Mouse (Mus musculus): ENCODE results near the gene Prr19. TPM values are rescaled to one million over a fixed set of nuclear protein-coding genes. Genes with fewer than 3 reads are reported as not detected.
A peak's percentile ranks its signal among the peaks of the same experiment; 100 is the strongest.
"Not testable (repeated sequence)": the region's sequence is repeated elsewhere in the genome, so short reads cannot be mapped to it uniquely, and the experiment has no call there.

Prr19 gene
- polyA plus RNA-seq, 1 experiment from 2014 or later, result 3.7 TPM

- Histone ChIP-seq H3K27me3 (replicated peaks) (peaks cover 34% of the 10 kb centered on the region), H3K36me3 (replicated peaks) (no peaks in the 10 kb centered on the region), H3K27ac (peak within 1 kb of the TSS; percentile 86), H3K9ac (peak within 1 kb of the TSS; percentile 72), H3K4me2 (peak within 1 kb of the TSS; percentile 94), H3K4me3 (peak within 1 kb of the TSS; percentile 55), H3K4me1 (peaks cover 49% of the 10 kb centered on the region), H3K9me3 (no peaks in the 10 kb centered on the region)
- ATAC-seq (replicated peaks), result peak; percentile 98
- WGBS, result under 1% methylated on average over 52 of the region's 52 CpGs
Observed at GRCm38 (mm10) chr7:25316532-25317445, 15.6 kb downstream of the Prr19 start, which contains the start of gene Megf8. Gene Megf8 (plus strand): TSS chr7:25317164.

- no peak for ATAC-seq (replicated peaks)
- Histone ChIP-seq H3K27ac (peak overlapping the region; percentile 86), H3K27me3 (replicated peaks) (peaks cover 26% of the 10 kb centered on the region), H3K36me3 (replicated peaks) (no peaks in the 10 kb centered on the region), H3K4me2 (peak overlapping the region; percentile 94), H3K9ac (peak overlapping the region; percentile 72), H3K4me3 (peak overlapping the region; percentile 55), H3K9me3 (no peaks in the 10 kb centered on the region), H3K4me1 (peaks cover 54% of the 10 kb centered on the region)
- 12% methylated on average over 21 of the region's 21 CpGs for WGBS
Observed at GRCm38 (mm10) chr7:25317446-25317999, 16.3 kb downstream of the Prr19 start.

GRCm38 (mm10) chr7:25322058-25322484 is 20.9 kb downstream of the Prr19 start:
- H3K4me2 ChIP-seq, result no peak overlapping the region
- peaks cover 36% of the 10 kb centered on the region for H3K4me1 ChIP-seq
- ATAC-seq (replicated peaks), result no peak
- H3K9ac ChIP-seq, result no peak overlapping the region
- 0 out of 2 replicates have a peak overlapping the region, but pooled peaks have one; percentile 53 for H3K27ac ChIP-seq
- H3K4me3 ChIP-seq, result no peak overlapping the region
- 12% methylated on average over 6 of the region's 6 CpGs for WGBS
- H3K27me3 ChIP-seq (replicated peaks), result no peaks in the 10 kb centered on the region
- H3K9me3 ChIP-seq, result no peaks in the 10 kb centered on the region
- H3K36me3 ChIP-seq (replicated peaks), result no peaks in the 10 kb centered on the region

- Histone ChIP-seq H3K4me3 (no peak overlapping the region), H3K9me3 (no peaks in the 10 kb centered on the region), H3K4me1 (peaks cover 26% of the 10 kb centered on the region), H3K36me3 (replicated peaks) (0 out of 2 replicates have a peak, but pooled peaks cover 3% of the 10 kb centered on the region), H3K9ac (no peak overlapping the region), H3K4me2 (no peak overlapping the region), H3K27me3 (replicated peaks) (no peaks in the 10 kb centered on the region), H3K27ac (no peak overlapping the region)
- ATAC-seq (replicated peaks), result no peak
- 95% methylated on average over 2 of the region's 2 CpGs for WGBS
Observed at GRCm38 (mm10) chr7:25323219-25323618, 22.0 kb downstream of the Prr19 start.

GRCm38 (mm10) chr7:25325431-25325830 is 24.2 kb downstream of the Prr19 start:
- H3K9ac ChIP-seq; ATAC-seq (replicated peaks); H3K36me3 ChIP-seq (replicated peaks): not testable (repeated sequence)

GRCm38 (mm10) chr7:25326233-25326632 is 25.0 kb downstream of the Prr19 start:
- Histone ChIP-seq H3K27ac (no peak overlapping the region), H3K4me3 (no peak overlapping the region), H3K9me3 (no peaks in the 10 kb centered on the region), H3K4me2 (no peak overlapping the region), H3K36me3 (replicated peaks) (peaks cover 16% of the 10 kb centered on the region), H3K9ac (no peak overlapping the region), H3K27me3 (replicated peaks) (no peaks in the 10 kb centered on the region), H3K4me1 (peaks cover 10% of the 10 kb centered on the region)
- ATAC-seq (replicated peaks), result no peak
- WGBS, result 81% methylated on average over 8 of the region's 8 CpGs

More at GRCm38 (mm10) chr7:25325431-25325830, 24.2 kb downstream of the Prr19 start:
- not testable (repeated sequence) for H3K27me3 ChIP-seq (replicated peaks); H3K9me3 ChIP-seq; H3K27ac ChIP-seq; H3K4me2 ChIP-seq; H3K4me3 ChIP-seq
- H3K4me1 ChIP-seq, result peaks cover 15% of the 10 kb centered on the region
- 90% methylated on average over 6 of the region's 6 CpGs for whole genome bisulfite sequencing

GRCm38 (mm10) chr7:25333596-25334307 is 32.5 kb downstream of the Prr19 start:
- Histone ChIP-seq H3K27me3 (replicated peaks) (no peaks in the 10 kb centered on the region), H3K4me2 (no peak overlapping the region), H3K36me3 (replicated peaks) (peaks cover 29% of the 10 kb centered on the region), H3K9me3 (no peaks in the 10 kb centered on the region), H3K4me1 (no peaks in the 10 kb centered on the region), H3K9ac (no peak overlapping the region), H3K27ac (no peak overlapping the region), H3K4me3 (no peak overlapping the region)
- WGBS, result 39% methylated on average over 16 of the region's 16 CpGs
- 0 out of 2 replicates have a peak, but pooled peaks have one; percentile 37 for ATAC-seq (replicated peaks)

- Histone ChIP-seq H3K4me2 (no peak overlapping the region), H3K4me1 (no peaks in the 10 kb centered on the region), H3K9ac (no peak overlapping the region), H3K4me3 (no peak overlapping the region), H3K27ac (no peak overlapping the region), H3K36me3 (replicated peaks) (peaks cover 29% of the 10 kb centered on the region), H3K27me3 (replicated peaks) (no peaks in the 10 kb centered on the region), H3K9me3 (no peaks in the 10 kb centered on the region)
- ATAC-seq (replicated peaks), result no peak
- WGBS, result 84% methylated on average over 12 of the region's 12 CpGs
Observed at GRCm38 (mm10) chr7:25334472-25334871, 33.3 kb downstream of the Prr19 start.

- H3K4me3 ChIP-seq, result no peak overlapping the region
- 93% methylated on average over 9 of the region's 9 CpGs for WGBS
- H3K9me3 ChIP-seq, result no peaks in the 10 kb centered on the region
- no peaks in the 10 kb centered on the region for H3K4me1 ChIP-seq
- H3K4me2 ChIP-seq, result no peak overlapping the region
- H3K27ac ChIP-seq, result no peak overlapping the region
- H3K27me3 ChIP-seq (replicated peaks), result no peaks in the 10 kb centered on the region
- ATAC-seq (replicated peaks), result no peak
- H3K36me3 ChIP-seq (replicated peaks), result peaks cover 16% of the 10 kb centered on the region
- H3K9ac ChIP-seq, result no peak overlapping the region
Observed at GRCm38 (mm10) chr7:25339329-25339728, 38.1 kb downstream of the Prr19 start.

- no peaks in the 10 kb centered on the region for H3K9me3 ChIP-seq
- H3K9ac ChIP-seq, result no peak overlapping the region
- H3K27me3 ChIP-seq (replicated peaks), result no peaks in the 10 kb centered on the region
- H3K36me3 ChIP-seq (replicated peaks), result peaks cover 13% of the 10 kb centered on the region; the same call in 1 of the 2 replicates
- no peaks in the 10 kb centered on the region for H3K4me1 ChIP-seq
- peak; percentile 81 for ATAC-seq (replicated peaks)
- H3K4me2 ChIP-seq, result no peak overlapping the region
- WGBS, result 65% methylated on average over 20 of the region's 20 CpGs
- peak overlapping the region; percentile 19; the same call in 1 of the 2 replicates for H3K27ac ChIP-seq
- no peak overlapping the region for H3K4me3 ChIP-seq
Observed at GRCm38 (mm10) chr7:25341000-25341784, 40.0 kb downstream of the Prr19 start.

GRCm38 (mm10) chr7:25348861-25349260 is 47.6 kb downstream of the Prr19 start:
- Histone ChIP-seq H3K4me1 (no peaks in the 10 kb centered on the region), H3K9me3 (no peaks in the 10 kb centered on the region), H3K4me2 (no peak overlapping the region), H3K36me3 (replicated peaks) (peaks cover 42% of the 10 kb centered on the region), H3K27ac (no peak overlapping the region), H3K27me3 (replicated peaks) (no peaks in the 10 kb centered on the region), H3K9ac (no peak overlapping the region), H3K4me3 (no peak overlapping the region)
- ATAC-seq (replicated peaks), result no peak
- 95% methylated on average over 8 of the region's 8 CpGs for WGBS
